Mouse (Mus musculus) thymus, postnatal 14 days (tissue): Measurements from ENCODE around the gene Rin2.

Experiments used
- DNase-seq: peaks from one replicate; pipeline ENCODE4 v3.0.0; 2021

Gene Rin2

GRCm38 (mm10) chr2:145794318-145794954 lies 119.4 kb downstream of the Rin2 start:
- peak; percentile 30 for DNase-seq

GRCm38 (mm10) chr2:145797851-145798250 lies 122.8 kb downstream of the Rin2 start:
- DNase-seq: no peak

- DNase-seq: no peak
Measured at GRCm38 (mm10) chr2:145798954-145799353, 123.9 kb downstream of the Rin2 start.

- DNase-seq: no peak
Measured at GRCm38 (mm10) chr2:145801322-145802052, 126.5 kb downstream of the Rin2 start.

GRCm38 (mm10) chr2:145802626-145803025 lies 127.6 kb downstream of the Rin2 start:
- no peak for DNase-seq

GRCm38 (mm10) chr2:145803822-145804342 lies 128.9 kb downstream of the Rin2 start:
- DNase-seq: no peak

- no peak for DNase-seq
Measured at GRCm38 (mm10) chr2:145804524-145804923, 129.5 kb downstream of the Rin2 start.

GRCm38 (mm10) chr2:145807276-145807675 lies 132.3 kb downstream of the Rin2 start:
- DNase-seq: no peak

- DNase-seq: no peak
Measured at GRCm38 (mm10) chr2:145808251-145808650, 133.2 kb downstream of the Rin2 start.

- no peak for DNase-seq
Measured at GRCm38 (mm10) chr2:145808667-145809066, 133.7 kb downstream of the Rin2 start.

- peak; percentile 28 for DNase-seq
Measured at GRCm38 (mm10) chr2:145810676-145811075, 135.7 kb downstream of the Rin2 start.

- no peak for DNase-seq
Measured at GRCm38 (mm10) chr2:145812818-145813217, 137.8 kb downstream of the Rin2 start.

- DNase-seq: no peak
Measured at GRCm38 (mm10) chr2:145817195-145817594, 142.2 kb downstream of the Rin2 start.

- no peak for DNase-seq
Measured at GRCm38 (mm10) chr2:145822013-145822782, 147.2 kb downstream of the Rin2 start.

GRCm38 (mm10) chr2:145822783-145823729 lies 148.0 kb downstream of the Rin2 start:
- no peak for DNase-seq

- no peak for DNase-seq
Measured at GRCm38 (mm10) chr2:145824749-145825148, 149.7 kb downstream of the Rin2 start.

- DNase-seq: no peak
Measured at GRCm38 (mm10) chr2:145825221-145825620, 150.2 kb downstream of the Rin2 start.

GRCm38 (mm10) chr2:145827930-145828329 lies 152.9 kb downstream of the Rin2 start:
- no peak for DNase-seq

- no peak for DNase-seq
Measured at GRCm38 (mm10) chr2:145828603-145829002, 153.6 kb downstream of the Rin2 start.

GRCm38 (mm10) chr2:145829231-145829630 lies 154.2 kb downstream of the Rin2 start:
- DNase-seq: no peak

- DNase-seq: no peak
Measured at GRCm38 (mm10) chr2:145830417-145830816, 155.4 kb downstream of the Rin2 start.
